10 mouse cellular contexts compared by ENCODE assay signal in the genomic region with DNA sequence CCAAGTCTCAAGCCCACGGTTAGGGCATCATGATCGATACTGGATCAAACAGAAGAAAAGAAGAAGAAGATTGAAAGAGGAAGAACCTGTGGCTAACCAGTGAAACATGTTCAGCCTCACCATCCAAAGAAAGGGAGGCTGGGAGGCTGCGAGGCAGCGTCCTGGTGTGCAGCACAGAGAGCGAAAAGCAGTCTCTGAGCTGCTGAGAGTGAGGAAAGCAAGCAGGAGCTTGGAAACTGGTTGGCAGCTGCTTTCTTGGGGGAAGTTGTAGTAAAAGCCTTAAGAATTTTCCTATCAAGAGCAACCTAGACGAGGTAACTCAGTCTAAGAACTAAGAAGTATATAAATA. TPM values are rescaled to one million over a fixed set of nuclear protein-coding genes. Genes with fewer than 3 reads are reported as not detected.
DNase-seq lines count a peak whose midpoint lies in the region; ATAC-seq and TF ChIP-seq lines count a peak whose summit lies in the region.
"Had no signal": no experiment of that assay in that cellular context is flagged by ENCODE, and none has a peak within 500 bp of the region (broad histone marks: within the 10 kb centered on the region; RNA-seq: fewer than 3 reads in every experiment).

No protein-coding gene starts in this region.

- peaks cover 41% of the 10 kb centered on the region for H3K4me1 ChIP-seq in cerebellum, adult 2 months (ENCODE audit: control insufficient read depth, insufficient read depth, low read length)
- H3K4me1 ChIP-seq in midbrain, embryonic 10.5 days = peaks cover 76% of the 10 kb centered on the region
- peaks cover 15% of the 10 kb centered on the region for H3K4me1 ChIP-seq in midbrain, embryonic 14.5 days (ENCODE audit: control insufficient read depth, insufficient read depth, low read length)
- H3K4me1 ChIP-seq in hindbrain, embryonic 16.5 days (ENCODE audit: control insufficient read depth, insufficient read depth, low read depth, low read length) = peaks cover 31% of the 10 kb centered on the region
- peaks cover 68% of the 10 kb centered on the region for H3K4me1 ChIP-seq in small intestine, adult 2 months (ENCODE audit: control insufficient read depth, insufficient read depth, insufficient read length, low read length)

- H3K9me3 ChIP-seq in midbrain, embryonic 10.5 days (replicated peaks) = no peaks in the 10 kb centered on the region
- no peaks in the 10 kb centered on the region for H3K9me3 ChIP-seq in midbrain, embryonic 14.5 days (ENCODE audit: control insufficient read depth, low read length)
- no peaks in the 10 kb centered on the region for H3K9me3 ChIP-seq in hindbrain, embryonic 16.5 days (ENCODE audit: control insufficient read depth, low read length)
- H3K9me3 ChIP-seq: liver, embryonic 12.5 days had no signal

- H3K9ac ChIP-seq in midbrain, embryonic 14.5 days (replicated peaks; ENCODE audit: low read length) = no peak overlapping the region
- 0 out of 2 replicates have a peak overlapping the region, but pooled peaks have one; percentile 33 for H3K9ac ChIP-seq in hindbrain, embryonic 16.5 days (ENCODE audit: low read depth, low read length)
- H3K9ac ChIP-seq: liver, embryonic 12.5 days had no signal

- H3K4me3 ChIP-seq in cerebellum, adult 2 months (replicated peaks; ENCODE audit: insufficient read depth, low read depth, low read length) = no peak overlapping the region
- no peak overlapping the region for H3K4me3 ChIP-seq in midbrain, embryonic 10.5 days
- H3K4me3 ChIP-seq in midbrain, embryonic 14.5 days (replicated peaks; ENCODE audit: low read depth, low read length) = no peak overlapping the region
- no peak overlapping the region for H3K4me3 ChIP-seq in hindbrain, embryonic 16.5 days (ENCODE audit: low read length)
- peak overlapping the region; percentile 22; the same call in 1 of the 2 replicates for H3K4me3 ChIP-seq in small intestine, adult 2 months (ENCODE audit: low read depth, low read length)
- H3K4me3 ChIP-seq: liver, embryonic 12.5 days had no signal

- H3K27me3 ChIP-seq in cerebellum, adult 2 months (ENCODE audit: control insufficient read depth, insufficient read depth, low read length) = no peaks in the 10 kb centered on the region
- no peaks in the 10 kb centered on the region for H3K27me3 ChIP-seq in midbrain, embryonic 10.5 days (ENCODE audit: low read depth, poor library complexity, severe bottlenecking)
- H3K27me3 ChIP-seq in midbrain, embryonic 14.5 days (ENCODE audit: control insufficient read depth, insufficient read depth, low read length) = no peaks in the 10 kb centered on the region
- no peaks in the 10 kb centered on the region for H3K27me3 ChIP-seq in hindbrain, embryonic 16.5 days (replicated peaks; ENCODE audit: control insufficient read depth, insufficient read depth, low read length)
- H3K27me3 ChIP-seq in small intestine, adult 2 months (ENCODE audit: control insufficient read depth, insufficient read depth, low read length) = no peaks in the 10 kb centered on the region

- ATAC-seq in midbrain, embryonic 14.5 days (ENCODE audit: low FRiP score, low TSS enrichment) = no peak
- no peak for ATAC-seq in hindbrain, embryonic 16.5 days
- ATAC-seq: liver, embryonic 12.5 days had no signal

- no peak for TF ChIP-seq CTCF in cerebellum, adult 2 months (IDR thresholded peaks at IDR 0.05; ENCODE audit: borderline replicate concordance, insufficient read depth, low read depth, low read length)
- TF ChIP-seq CTCF in small intestine, adult 2 months (IDR thresholded peaks at IDR 0.05; ENCODE audit: extremely low read depth, insufficient read length, insufficient replicate concordance, low read depth, low read length) = no peak

- no peak for DNase-seq in cerebellum, adult 2 months
- no peak for DNase-seq in cerebellum, postnatal 25 days
- no peak for DNase-seq in midbrain, embryonic 10.5 days (ENCODE audit: low spot score)
- DNase-seq in midbrain, embryonic 14.5 days = no peak
- DNase-seq in retina, postnatal 1 day = no peak
- DNase-seq in gastrocnemius, adult 8-10 months (ENCODE audit: low spot score in 2 of 2) = no peak
- DNase-seq: spleen, adult 18-20 months had no signal

- H3K4me2 ChIP-seq in midbrain, embryonic 14.5 days (ENCODE audit: low read length) = no peak overlapping the region
- H3K4me2 ChIP-seq in hindbrain, embryonic 16.5 days (ENCODE audit: low read length) = peak overlapping the region; percentile 32
- H3K4me2 ChIP-seq: liver, embryonic 12.5 days had no signal

- WGBS in cerebellum, adult 2 months = 39% methylated on average over 6 of the region's 6 CpGs
- WGBS in midbrain, embryonic 10.5 days = 63% methylated on average over 6 of the region's 6 CpGs
- 51% methylated on average over 6 of the region's 6 CpGs for WGBS in midbrain, embryonic 14.5 days
- WGBS in hindbrain, embryonic 16.5 days = 44% methylated on average over 6 of the region's 6 CpGs
- 16% methylated on average over 6 of the region's 6 CpGs for WGBS in small intestine, adult 2 months

- TF ChIP-seq POLR2A in cerebellum, adult 2 months (IDR thresholded peaks at IDR 0.05; ENCODE audit: borderline replicate concordance, insufficient read depth, low read length) = no peak
- TF ChIP-seq POLR2A in small intestine, adult 2 months (IDR thresholded peaks at IDR 0.05; ENCODE audit: low read depth, low read length) = no peak

- 0 out of 2 replicates have a peak overlapping the region, but pooled peaks have one; percentile 43 for H3K27ac ChIP-seq in cerebellum, adult 2 months (ENCODE audit: insufficient read depth, low read length)
- 0 out of 2 replicates have a peak overlapping the region, but pooled peaks have one; percentile 28 for H3K27ac ChIP-seq in midbrain, embryonic 10.5 days (replicated peaks)
- H3K27ac ChIP-seq in midbrain, embryonic 14.5 days (replicated peaks; ENCODE audit: low read depth, low read length) = no peak overlapping the region
- H3K27ac ChIP-seq in hindbrain, embryonic 16.5 days (ENCODE audit: low read depth, low read length) = peak overlapping the region; percentile 74
- peak overlapping the region; percentile 83 for H3K27ac ChIP-seq in small intestine, adult 2 months (ENCODE audit: insufficient read depth, low read depth, low read length)
- H3K27ac ChIP-seq: liver, embryonic 12.5 days had no signal

- H3K36me3 ChIP-seq in midbrain, embryonic 10.5 days = no peaks in the 10 kb centered on the region
- no peaks in the 10 kb centered on the region for H3K36me3 ChIP-seq in midbrain, embryonic 14.5 days (ENCODE audit: control insufficient read depth, insufficient read depth, low read length)
- no peaks in the 10 kb centered on the region for H3K36me3 ChIP-seq in hindbrain, embryonic 16.5 days (ENCODE audit: control insufficient read depth, insufficient read depth, low read length)
- no peaks in the 10 kb centered on the region for H3K36me3 ChIP-seq in small intestine, adult 2 months (ENCODE audit: control insufficient read depth, insufficient read depth, low read length)
- H3K36me3 ChIP-seq: liver, embryonic 12.5 days had no signal

RNA-seq across cellular contexts. Expression of gene Lrig1, which starts 17.7 kb away (rescaled TPM):
- 84.5 and 86.2 TPM in 2 replicates for polyA plus RNA-seq in cerebellum, adult 2 months (2012; rRNA removed)
- 13.4 and 13.9 TPM in 2 replicates for polyA plus RNA-seq in midbrain, embryonic 10.5 days (2016; fragmentation: Nextera tagmentation; extraction: Ambion mirVana)
- 17.1 and 18.7 TPM in 2 replicates for polyA plus RNA-seq in midbrain, embryonic 14.5 days (2014; fragmentation: Nextera tagmentation; extraction: Ambion mirVana)
- polyA plus RNA-seq in hindbrain, embryonic 16.5 days (2015; fragmentation: Nextera tagmentation; extraction: Ambion mirVana) = 18.7 and 22.7 TPM in 2 replicates
- 20.5 and 29.8 TPM in 2 replicates for polyA plus RNA-seq in small intestine, adult 2 months (2012; rRNA removed)
- 10 to 100 TPM; 43.8 to 49.3 (median 48.3) TPM for total RNA-seq in gastrocnemius, adult 8-10 months (2022)
